Mouse (Mus musculus) embryonic facial prominence, embryonic 10.5 days (tissue): ENCODE measurements around the gene Nsmce4a. TPM values are rescaled to one million over a fixed set of nuclear protein-coding genes. Genes with fewer than 3 reads are reported as not detected.
A peak's percentile ranks its signal among the peaks of the same experiment; 100 is the strongest.

Experiments
- DNase-seq: peaks from one replicate; pipeline ENCODE4 v3.0.0-alpha.2; 2017; ENCODE audit warnings: low spot score
- H3K27ac ChIP-seq: fragments of 300-500 bp; sonication (generic); replicated peaks from 2 replicates; pipeline ENCODE4 v1.5.1; 2016; ENCODE audit warnings: mild to moderate bottlenecking
- H3K27me3 ChIP-seq: fragments of 300-500 bp; sonication (generic); replicated peaks from 2 replicates; pipeline ENCODE4 v1.6.1; 2016; ENCODE audit warnings: low read depth, mild to moderate bottlenecking; ENCODE audit not compliant: poor library complexity, severe bottlenecking
- H3K36me3 ChIP-seq: fragments of 300-500 bp; sonication (generic); replicated peaks from 2 replicates; pipeline ENCODE4 v1.6.1; 2016; ENCODE audit warnings: mild to moderate bottlenecking, moderate library complexity
- H3K4me1 ChIP-seq: fragments of 300-500 bp; sonication (generic); 2 replicates; pipeline ENCODE4 v1.6.1; 2016
- H3K4me3 ChIP-seq: fragments of 300-500 bp; sonication (generic); 2 replicates; pipeline ENCODE4 v1.5.1; 2016; ENCODE audit warnings: mild to moderate bottlenecking, moderate library complexity
- H3K9me3 ChIP-seq: fragments of 300-500 bp; sonication (generic); 2 replicates; pipeline ENCODE4 v1.6.1; 2016; ENCODE audit warnings: mild to moderate bottlenecking
- WGBS: fragments of 180-500 bp; shearing (Covaris S2); methylation state at CpG from one replicate; pipeline ENCODE4 v1.1.7; 2016; 5-methylcytosine and 5-hydroxymethylcytosine counted together
- polyA plus RNA-seq: library from polyadenylated mRNA; unstranded; fragments of >200 nt; fragmentation: Nextera tagmentation; extraction: Ambion mirVana; gene quantifications from 2 replicates; pipeline ENCODE4 v1.2.1, GENCODE M21; 2016

The Nsmce4a gene
- 196 and 197 TPM in 2 replicates for polyA plus RNA-seq

- WGBS = 69% methylated on average over 11 of the region's 11 CpGs
- H3K27me3 ChIP-seq = 0 out of 2 replicates have a peak, but pooled peaks cover 3% of the 10 kb centered on the region
- H3K36me3 ChIP-seq = no peaks in the 10 kb centered on the region
- no peak within 1 kb of the TSS for H3K27ac ChIP-seq
- no peak for DNase-seq
- H3K4me3 ChIP-seq = no peak within 1 kb of the TSS
- no peaks in the 10 kb centered on the region for H3K9me3 ChIP-seq
- H3K4me1 ChIP-seq = peaks cover 18% of the 10 kb centered on the region
Measured at GRCm38 (mm10) chr7:130572821-130573220, at the start of gene Nsmce4a. Gene Nsmce4a, minus strand, starts transcription at chr7:130573118.

- 85% methylated on average over 4 of the region's 4 CpGs for WGBS
- no peak for DNase-seq
- H3K4me3 ChIP-seq = no peak overlapping the region
- no peak overlapping the region for H3K27ac ChIP-seq
- peaks cover 12% of the 10 kb centered on the region; the same call in 1 of the 2 replicates for H3K4me1 ChIP-seq
- no peaks in the 10 kb centered on the region for H3K27me3 ChIP-seq
- H3K36me3 ChIP-seq = no peaks in the 10 kb centered on the region
- no peaks in the 10 kb centered on the region for H3K9me3 ChIP-seq
Measured at GRCm38 (mm10) chr7:130622359-130622758, 49.4 kb upstream of the Nsmce4a start.

DNA sequence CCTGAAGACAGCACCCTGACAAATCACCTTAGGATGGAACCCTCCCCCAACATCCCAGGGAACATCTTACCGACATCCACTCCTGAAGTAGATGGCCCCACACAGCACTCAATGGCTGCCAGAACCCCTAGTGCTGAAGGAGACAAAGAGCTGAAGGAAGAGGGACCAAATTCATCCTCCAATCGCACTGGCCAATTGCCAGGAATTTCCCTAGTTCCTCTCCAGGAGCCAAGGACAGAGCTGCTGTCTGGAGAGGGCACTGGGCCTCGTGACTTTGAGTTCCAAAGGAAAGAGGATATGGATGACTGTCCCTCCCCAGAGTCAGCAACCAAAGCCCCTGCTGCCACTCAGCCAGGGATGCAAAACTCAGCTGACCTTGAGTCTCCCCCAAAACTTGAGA, 49.0 kb upstream of the Nsmce4a start:
- Histone ChIP-seq H3K9me3 (no peaks in the 10 kb centered on the region), H3K36me3 (no peaks in the 10 kb centered on the region), H3K27me3 (no peaks in the 10 kb centered on the region), H3K27ac (0 out of 2 replicates have a peak overlapping the region, but pooled peaks have one; percentile 40), H3K4me1 (peaks cover 11% of the 10 kb centered on the region; the same call in 1 of the 2 replicates), H3K4me3 (no peak overlapping the region)
- no peak for DNase-seq
- 65% methylated on average over 3 of the region's 3 CpGs for WGBS

DNA sequence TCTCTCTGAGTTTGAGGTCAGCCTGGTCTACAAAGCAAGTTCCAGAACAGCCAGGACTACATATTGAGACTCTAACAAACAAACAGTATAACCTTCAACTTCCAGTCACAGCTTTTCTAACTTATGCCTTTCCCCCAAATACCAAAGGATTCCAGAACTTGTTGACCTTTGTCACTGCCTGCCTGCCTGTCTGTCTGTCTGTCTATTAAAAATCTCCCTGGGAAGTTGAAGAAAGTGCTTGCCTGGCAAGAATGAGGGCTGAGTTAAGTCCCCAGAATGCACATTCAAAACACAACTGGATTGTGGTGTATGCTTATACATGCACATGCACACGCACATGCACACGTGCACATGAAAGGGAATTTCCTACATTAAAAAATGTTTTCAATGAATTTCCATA, 48.1 kb upstream of the Nsmce4a start:
- Histone ChIP-seq H3K4me3 (no peak overlapping the region), H3K4me1 (0 out of 2 replicates have a peak, but pooled peaks cover 4% of the 10 kb centered on the region), H3K27me3 (no peaks in the 10 kb centered on the region), H3K9me3 (no peaks in the 10 kb centered on the region), H3K36me3 (no peaks in the 10 kb centered on the region), H3K27ac (no peak overlapping the region)
- 94% methylated on average over 2 of the region's 2 CpGs for WGBS
- no peak for DNase-seq

- 91% methylated on average over 3 of the region's 3 CpGs for WGBS
- Histone ChIP-seq H3K27me3 (no peaks in the 10 kb centered on the region), H3K9me3 (no peaks in the 10 kb centered on the region), H3K27ac (no peak overlapping the region), H3K36me3 (no peaks in the 10 kb centered on the region), H3K4me3 (no peak overlapping the region), H3K4me1 (0 out of 2 replicates have a peak, but pooled peaks cover 4% of the 10 kb centered on the region)
- no peak for DNase-seq
Measured at GRCm38 (mm10) chr7:130617591-130617990, 44.7 kb upstream of the Nsmce4a start.

GRCm38 (mm10) chr7:130613973-130614372, 41.1 kb upstream of the Nsmce4a start:
- Histone ChIP-seq H3K9me3 (no peaks in the 10 kb centered on the region), H3K36me3 (no peaks in the 10 kb centered on the region), H3K27ac (no peak overlapping the region), H3K4me1 (no peaks in the 10 kb centered on the region), H3K27me3 (no peaks in the 10 kb centered on the region), H3K4me3 (no peak overlapping the region)
- WGBS = 75% methylated on average over 4 of the region's 4 CpGs
- DNase-seq = no peak

- Histone ChIP-seq H3K27ac (no peak overlapping the region), H3K4me1 (peaks cover 7% of the 10 kb centered on the region), H3K4me3 (no peak overlapping the region), H3K9me3 (no peaks in the 10 kb centered on the region), H3K36me3 (no peaks in the 10 kb centered on the region), H3K27me3 (no peaks in the 10 kb centered on the region)
- no peak for DNase-seq
- WGBS = 84% methylated on average over 4 of the region's 4 CpGs
Measured at GRCm38 (mm10) chr7:130606958-130607357, 34.0 kb upstream of the Nsmce4a start.

- Histone ChIP-seq H3K27me3 (no peaks in the 10 kb centered on the region), H3K9me3 (no peaks in the 10 kb centered on the region), H3K4me3 (no peak overlapping the region), H3K36me3 (no peaks in the 10 kb centered on the region), H3K27ac (no peak overlapping the region), H3K4me1 (peaks cover 7% of the 10 kb centered on the region)
- no peak for DNase-seq
- 21% methylated on average over 6 of the region's 6 CpGs for WGBS
Measured at GRCm38 (mm10) chr7:130605111-130605510, 32.2 kb upstream of the Nsmce4a start.

DNA sequence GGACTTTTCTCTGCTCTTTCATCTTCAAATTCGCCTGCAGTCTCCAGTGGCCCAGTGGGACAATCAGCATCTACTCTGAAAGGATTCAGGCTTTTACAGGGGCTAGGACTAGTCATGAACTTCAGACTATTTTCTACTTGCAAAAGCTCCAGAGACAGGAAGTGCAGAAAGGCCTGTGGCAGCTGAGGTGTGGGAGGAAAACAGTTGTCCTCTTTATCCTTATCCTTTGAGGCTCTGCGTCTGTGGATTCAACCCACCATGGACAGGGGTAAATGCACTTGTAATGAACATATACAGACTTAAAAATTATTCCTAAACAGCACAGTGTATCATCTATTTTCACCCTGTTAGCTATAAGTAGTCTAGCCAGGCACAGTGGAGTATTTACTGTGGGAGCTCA, 31.5 kb upstream of the Nsmce4a start:
- Histone ChIP-seq H3K36me3 (no peaks in the 10 kb centered on the region), H3K4me1 (peaks cover 7% of the 10 kb centered on the region), H3K9me3 (no peaks in the 10 kb centered on the region), H3K4me3 (no peak overlapping the region), H3K27me3 (no peaks in the 10 kb centered on the region), H3K27ac (no peak overlapping the region)
- DNase-seq = no peak
- WGBS = 87% methylated on average over 2 of the region's 2 CpGs

GRCm38 (mm10) chr7:130603556-130603955, 30.6 kb upstream of the Nsmce4a start:
- Histone ChIP-seq H3K4me3 (no peak overlapping the region), H3K36me3 (no peaks in the 10 kb centered on the region), H3K27ac (no peak overlapping the region), H3K4me1 (peaks cover 7% of the 10 kb centered on the region), H3K27me3 (no peaks in the 10 kb centered on the region), H3K9me3 (no peaks in the 10 kb centered on the region)
- DNase-seq = no peak
- WGBS = 84% methylated on average over 5 of the region's 5 CpGs

DNA sequence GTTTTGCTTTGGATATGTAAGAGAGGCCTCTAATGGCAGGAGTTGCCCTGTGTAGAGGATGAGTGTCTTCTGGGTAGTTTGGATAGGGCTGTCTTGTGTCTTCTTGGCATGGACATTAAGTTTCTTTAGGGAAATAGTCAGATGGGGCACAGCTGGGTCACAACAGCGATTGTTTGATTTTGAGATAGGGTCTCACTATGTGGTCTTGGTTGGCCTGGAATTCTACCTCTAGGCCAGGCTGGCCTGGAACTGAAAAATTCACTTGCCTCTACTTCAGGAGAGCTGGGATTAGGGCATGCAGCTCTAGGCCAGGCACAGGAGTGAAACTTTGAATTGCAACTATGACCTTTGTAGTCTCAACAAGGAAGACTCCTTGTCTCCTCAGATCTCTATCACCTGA, 29.9 kb upstream of the Nsmce4a start:
- Histone ChIP-seq H3K36me3 (no peaks in the 10 kb centered on the region), H3K4me1 (peaks cover 5% of the 10 kb centered on the region), H3K9me3 (no peaks in the 10 kb centered on the region), H3K27me3 (no peaks in the 10 kb centered on the region), H3K4me3 (no peak overlapping the region), H3K27ac (no peak overlapping the region)
- 86% methylated on average over 1 of the region's 1 CpGs for WGBS
- DNase-seq = no peak

- Histone ChIP-seq H3K27ac (no peak overlapping the region), H3K4me1 (peaks cover 7% of the 10 kb centered on the region; the same call in 1 of the 2 replicates), H3K36me3 (no peaks in the 10 kb centered on the region), H3K27me3 (no peaks in the 10 kb centered on the region), H3K4me3 (no peak overlapping the region), H3K9me3 (no peaks in the 10 kb centered on the region)
- DNase-seq = no peak
- 66% methylated on average over 2 of the region's 2 CpGs for WGBS
Measured at GRCm38 (mm10) chr7:130600546-130600945, 27.6 kb upstream of the Nsmce4a start.

- WGBS = 89% methylated on average over 3 of the region's 3 CpGs
- H3K36me3 ChIP-seq = no peaks in the 10 kb centered on the region
- DNase-seq = no peak
Measured at GRCm38 (mm10) chr7:130600074-130600473, 27.2 kb upstream of the Nsmce4a start.

More at GRCm38 (mm10) chr7:130600074-130600473, 27.2 kb upstream of the Nsmce4a start:
- no peak overlapping the region for H3K27ac ChIP-seq
- no peak overlapping the region for H3K4me3 ChIP-seq
- no peaks in the 10 kb centered on the region for H3K9me3 ChIP-seq
- 0 out of 2 replicates have a peak, but pooled peaks cover 4% of the 10 kb centered on the region for H3K4me1 ChIP-seq
- H3K27me3 ChIP-seq = no peaks in the 10 kb centered on the region
